ENCODE assay signal across 22 mouse cellular contexts in the genomic region with DNA sequence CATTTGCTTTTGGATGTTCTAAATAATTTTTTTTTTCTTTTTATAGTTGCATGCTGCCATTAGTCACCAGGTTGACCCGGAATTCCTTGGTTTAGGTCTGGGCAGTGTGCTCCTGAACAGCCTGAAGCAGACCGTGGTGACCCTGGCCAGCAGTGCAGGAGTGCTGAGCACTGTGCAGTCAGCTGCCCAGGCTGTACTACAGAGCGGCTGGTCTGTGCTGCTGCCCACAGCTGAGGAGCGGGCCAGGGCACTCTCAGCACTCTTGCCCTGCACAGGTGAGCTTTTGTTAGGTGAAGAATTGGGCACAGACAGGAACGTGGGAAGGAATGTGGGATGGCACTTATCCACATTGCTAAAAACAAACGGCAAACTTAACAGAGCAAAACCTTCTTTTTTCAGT.
"Had no signal": no experiment of that assay in that cellular context is flagged by ENCODE, and none has a peak within 500 bp of the region (broad histone marks: within the 10 kb centered on the region; RNA-seq: fewer than 3 reads in every experiment).

No protein-coding gene starts in this region.

- ATAC-seq: intestine, postnatal 0 days; liver, embryonic 12.5 days; midbrain, embryonic 13.5 days; midbrain, embryonic 16.5 days had no signal

- H3K4me1 ChIP-seq: limb, embryonic 10.5 days; limb, embryonic 13.5 days; liver, embryonic 12.5 days; liver, embryonic 15.5 days; lung, embryonic 15.5 days; midbrain, embryonic 10.5 days; midbrain, embryonic 13.5 days; neural tube, embryonic 13.5 days had no signal

- DNase-seq: kidney, adult 9 months; kidney, postnatal 25 days; layer of hippocampus, adult 9-11 months; liver; lung, adult 18-20 months; lung, postnatal 10 days; lung, postnatal 36 days; thymus, adult 2 months; thymus, postnatal 14 days had no signal

- H3K27ac ChIP-seq: layer of hippocampus, adult 2 months; limb, embryonic 10.5 days; limb, embryonic 13.5 days; liver, embryonic 12.5 days; liver, embryonic 15.5 days; lung, embryonic 15.5 days; midbrain, embryonic 10.5 days; midbrain, embryonic 13.5 days; neural tube, embryonic 13.5 days had no signal

- H3K4me3 ChIP-seq: layer of hippocampus, adult 2 months; limb, embryonic 10.5 days; limb, embryonic 13.5 days; liver, embryonic 12.5 days; liver, embryonic 15.5 days; lung, embryonic 15.5 days; megakaryocyte, embryonic 14.5 days; midbrain, embryonic 10.5 days; midbrain, embryonic 13.5 days; myocyte; neural tube, embryonic 13.5 days had no signal

- H3K9me3 ChIP-seq: limb, embryonic 10.5 days; limb, embryonic 13.5 days; liver, embryonic 12.5 days; liver, embryonic 15.5 days; lung, embryonic 15.5 days; megakaryocyte, embryonic 14.5 days; midbrain, embryonic 10.5 days; midbrain, embryonic 13.5 days; neural tube, embryonic 13.5 days had no signal

- H3K4me2 ChIP-seq: limb, embryonic 13.5 days; liver, embryonic 12.5 days; liver, embryonic 15.5 days; lung, embryonic 15.5 days; midbrain, embryonic 13.5 days; neural tube, embryonic 13.5 days had no signal

- H3K9ac ChIP-seq: limb, embryonic 13.5 days; liver, embryonic 12.5 days; liver, embryonic 15.5 days; lung, embryonic 15.5 days; midbrain, embryonic 13.5 days; neural tube, embryonic 13.5 days had no signal

- H3K27me3 ChIP-seq: limb, embryonic 13.5 days; liver, embryonic 12.5 days; liver, embryonic 15.5 days; lung, embryonic 15.5 days; megakaryocyte, embryonic 14.5 days; midbrain, embryonic 13.5 days; neural tube, embryonic 13.5 days had no signal
